Mouse (Mus musculus) layer of hippocampus, postnatal 25 days (tissue): ENCODE data around the gene Kcnab1. TPM values are rescaled to one million over a fixed set of nuclear protein-coding genes. Genes with fewer than 3 reads are reported as not detected.

ENCODE experiments used
- DNase-seq, 2 experiments: peaks; one replicate each; pipeline ENCODE4 v3.0.0; 2022; ENCODE audit warnings: mixed read lengths in 2 of 2, low spot score in 1 of 2; ENCODE audit errors: extremely low spot score in 1 of 2
- total RNA-seq, 2 experiments: library from RNA; stranded (reverse); gene quantifications; 2 replicates each; pipeline ENCODE4 v1.2.3; 2021

The Kcnab1 gene
- total RNA-seq, 2 experiments from 2014 or later = 160 to 161 TPM

DNA sequence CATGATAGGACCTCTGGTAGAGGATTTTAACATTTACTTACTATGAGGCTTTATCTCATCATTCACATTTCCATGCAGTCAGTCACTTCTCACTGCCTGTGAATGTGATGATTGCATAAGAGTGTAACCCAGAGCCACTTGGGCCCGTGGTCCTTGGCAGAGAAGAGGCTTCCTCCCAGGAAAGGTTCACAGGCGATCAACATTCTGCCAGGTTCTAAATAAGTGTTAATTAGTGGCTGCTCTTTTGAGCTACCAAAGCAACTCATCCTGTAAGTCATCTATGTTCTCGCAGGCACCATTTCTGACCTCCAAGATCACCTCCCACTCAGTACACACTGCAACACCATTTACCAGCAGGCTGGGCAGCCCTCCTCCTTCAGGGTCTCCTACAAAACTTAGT is 192.3 kb downstream of the Kcnab1 start:
- no peak for DNase-seq

GRCm38 (mm10) chr3:65302559-65302958 is 193.4 kb downstream of the Kcnab1 start:
- DNase-seq = no peak

- DNase-seq = no peak
These were observed 206.7 kb downstream of the Kcnab1 start for GRCm38 (mm10) chr3:65315837-65316236.

- no peak for DNase-seq
These were observed 207.6 kb downstream of the Kcnab1 start for GRCm38 (mm10) chr3:65316738-65317137.

GRCm38 (mm10) chr3:65317876-65318537 is 208.8 kb downstream of the Kcnab1 start:
- peak in 1 of 2 experiments; percentile 54 for DNase-seq

DNA sequence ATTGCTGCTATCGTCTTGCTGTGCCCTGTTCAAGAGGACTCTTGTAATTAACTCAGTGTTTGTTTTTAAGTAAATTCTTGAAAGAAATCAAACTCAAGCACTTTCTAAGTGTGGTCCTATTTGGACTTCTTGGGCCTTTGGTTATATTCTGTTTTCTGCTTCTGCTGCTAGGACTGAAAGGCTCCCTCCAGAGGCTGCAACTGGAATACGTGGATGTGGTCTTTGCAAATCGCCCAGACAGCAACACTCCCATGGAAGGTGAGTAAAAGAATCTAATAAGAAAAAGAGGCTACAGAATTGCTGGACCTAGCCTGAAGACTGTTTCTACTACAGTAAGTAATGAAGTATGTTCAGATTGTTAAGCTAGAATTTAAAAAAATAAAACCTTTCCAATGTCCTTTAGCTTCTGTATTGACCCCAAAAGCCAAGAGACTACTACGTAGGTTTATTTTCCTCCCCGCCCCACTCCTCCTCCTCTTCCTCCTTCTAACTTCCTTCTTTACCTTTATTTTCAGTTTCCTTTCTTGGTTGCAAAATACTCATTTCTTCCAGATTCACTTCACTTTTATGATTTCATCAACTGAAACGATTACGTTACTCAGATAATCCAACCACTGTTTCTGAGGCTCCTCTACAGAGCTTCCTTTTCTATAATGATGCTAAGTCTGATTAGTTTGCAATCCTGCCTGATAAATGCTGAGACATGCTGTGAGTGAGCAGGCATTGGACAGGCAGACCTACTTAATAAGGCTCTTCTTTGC is 210.2 kb downstream of the Kcnab1 start:
- peak in 1 of 2 experiments; percentile 32 for DNase-seq

- DNase-seq = no peak
These were observed 211.8 kb downstream of the Kcnab1 start for GRCm38 (mm10) chr3:65320990-65321389.

- peak in 1 of 2 experiments; percentile 52 for DNase-seq
These were observed 213.0 kb downstream of the Kcnab1 start for GRCm38 (mm10) chr3:65321981-65322779.

DNA sequence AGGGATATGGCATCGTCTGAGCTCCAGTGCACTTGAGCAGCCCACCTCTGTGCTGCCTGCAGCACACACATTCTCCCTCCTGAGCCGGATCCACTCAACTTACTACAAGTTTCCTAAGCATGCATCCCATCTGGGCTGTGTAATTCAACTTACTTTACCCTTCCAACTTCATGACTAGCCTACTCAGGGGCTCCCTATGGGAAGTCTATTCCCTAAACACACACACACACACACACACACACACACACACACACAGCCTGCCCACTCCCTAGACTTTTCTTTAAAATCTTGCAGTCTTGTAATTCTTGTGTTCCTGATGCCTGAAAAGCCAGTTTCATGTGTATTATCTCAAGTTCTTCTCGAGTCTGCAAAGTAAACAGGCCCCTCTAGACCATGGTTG is 216.1 kb downstream of the Kcnab1 start:
- no peak for DNase-seq

GRCm38 (mm10) chr3:65328814-65329213 is 219.6 kb downstream of the Kcnab1 start:
- no peak for DNase-seq

- no peak for DNase-seq
These were observed 228.8 kb downstream of the Kcnab1 start for GRCm38 (mm10) chr3:65337835-65338464.

- DNase-seq = no peak
These were observed 231.2 kb downstream of the Kcnab1 start for GRCm38 (mm10) chr3:65340173-65340951.

GRCm38 (mm10) chr3:65346176-65346575 is 237.0 kb downstream of the Kcnab1 start:
- DNase-seq = no peak

DNA sequence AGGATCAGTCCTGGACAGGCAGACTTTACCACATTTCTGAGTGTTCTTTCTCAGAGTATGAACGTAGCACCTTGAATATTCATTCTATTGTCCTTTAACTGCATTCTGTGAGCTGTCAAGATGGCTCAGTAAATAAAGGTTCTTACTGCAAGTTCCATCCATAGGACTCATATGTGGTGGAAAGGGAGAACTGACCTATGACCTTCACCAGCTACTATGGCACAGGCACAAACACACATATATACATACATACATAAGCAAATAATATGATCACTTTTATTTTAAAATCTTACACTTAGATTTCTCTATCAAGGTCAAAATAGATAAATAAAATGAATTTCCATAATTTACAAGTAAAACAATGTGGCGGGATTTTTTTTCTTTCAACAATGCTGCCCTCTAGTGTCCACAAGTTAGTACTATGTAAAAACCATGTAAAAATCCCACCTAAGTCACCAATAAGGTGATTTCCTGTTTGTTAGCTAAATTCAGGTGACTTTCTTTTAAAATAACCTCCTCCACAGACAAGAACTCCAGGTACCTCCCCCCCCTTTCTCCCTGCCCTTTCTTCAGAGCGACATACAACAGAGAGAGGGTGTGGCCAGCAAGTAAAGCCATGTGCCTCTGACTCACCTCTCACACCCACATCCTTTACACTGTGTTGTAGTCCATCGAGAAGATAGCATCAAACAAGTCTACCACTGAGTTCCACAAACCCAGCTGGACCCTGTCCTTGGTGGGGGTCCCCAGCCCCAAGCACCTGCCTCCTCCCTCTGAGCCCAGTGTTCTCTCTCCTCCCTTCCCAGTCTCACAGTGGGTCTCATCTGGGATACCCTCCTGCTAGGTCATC is 243.3 kb downstream of the Kcnab1 start:
- DNase-seq = no peak

DNA sequence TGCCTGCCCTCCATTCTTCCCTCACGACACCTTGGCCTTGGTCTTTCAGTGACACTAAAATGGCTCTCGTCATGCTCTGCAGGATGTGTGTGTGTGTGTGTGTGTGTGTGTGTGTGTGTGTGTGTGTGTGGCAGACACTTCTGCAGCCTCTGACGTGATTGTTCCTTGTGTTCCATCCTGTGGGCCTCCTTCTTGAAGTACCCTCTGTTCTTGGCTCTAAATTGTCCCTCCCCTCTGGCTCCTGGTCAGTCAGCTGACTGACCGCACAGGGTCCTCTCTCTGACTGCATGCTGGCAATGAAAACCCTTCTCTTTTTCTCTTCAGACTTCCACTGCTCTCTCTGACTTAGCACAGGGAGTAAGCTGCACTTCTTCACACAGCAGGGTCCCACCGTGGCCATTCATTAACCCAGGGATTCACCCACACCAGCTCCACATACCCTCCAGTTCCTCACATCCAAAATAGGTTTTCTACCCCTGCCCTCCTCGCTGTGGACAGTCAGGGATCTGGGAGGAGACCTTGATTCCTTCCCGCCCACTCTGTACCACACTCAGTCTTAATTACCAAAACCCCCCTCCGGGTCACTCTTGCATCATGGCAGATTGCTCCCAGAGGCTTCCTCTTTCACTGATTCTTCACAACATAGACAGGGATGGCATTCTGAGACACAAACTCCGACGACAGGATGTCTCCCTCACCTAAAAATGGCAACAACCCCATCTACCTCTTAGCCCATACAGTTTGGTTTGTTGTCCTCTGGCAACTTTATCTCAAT is 244.3 kb downstream of the Kcnab1 start:
- DNase-seq = no peak

DNA sequence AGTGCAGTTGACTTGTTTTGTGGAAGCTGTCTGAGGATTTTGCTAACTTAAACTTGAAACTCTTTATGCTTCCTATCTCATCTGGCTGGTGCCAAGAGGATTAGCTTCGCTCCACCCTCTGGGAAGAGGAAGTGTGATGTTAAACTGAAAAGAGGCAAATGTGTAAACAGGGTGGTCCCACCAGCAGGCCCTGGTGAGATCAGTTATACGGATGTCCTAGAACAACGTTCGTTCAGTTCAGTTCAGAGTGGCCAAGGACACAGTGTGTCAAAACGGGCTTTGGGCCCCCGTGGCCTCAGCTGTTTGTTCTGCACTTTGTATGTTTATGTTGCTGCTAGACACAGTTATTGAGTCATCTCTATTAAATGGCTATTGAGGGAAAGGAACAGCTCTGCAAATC is 246.3 kb downstream of the Kcnab1 start:
- DNase-seq = no peak

DNA sequence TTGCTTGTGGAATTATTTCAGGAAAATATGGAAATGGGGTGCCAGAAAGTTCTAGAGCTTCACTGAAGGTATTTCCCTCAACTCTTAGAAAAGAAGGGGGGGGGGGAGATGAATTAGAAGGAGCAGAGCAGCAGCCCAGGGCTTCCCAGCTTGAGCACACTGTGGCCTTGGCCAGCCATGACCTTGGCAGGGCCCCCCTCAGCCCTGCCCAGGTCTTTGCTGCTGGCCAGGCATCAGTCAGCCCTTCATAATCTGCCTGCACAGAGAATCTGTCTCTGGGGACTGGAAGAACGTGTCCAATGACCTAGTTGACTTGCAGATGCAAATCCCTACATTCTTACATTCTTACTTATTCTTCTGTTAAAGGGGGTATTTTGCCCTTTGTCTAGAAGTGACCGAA is 249.1 kb downstream of the Kcnab1 start:
- no peak for DNase-seq

DNA sequence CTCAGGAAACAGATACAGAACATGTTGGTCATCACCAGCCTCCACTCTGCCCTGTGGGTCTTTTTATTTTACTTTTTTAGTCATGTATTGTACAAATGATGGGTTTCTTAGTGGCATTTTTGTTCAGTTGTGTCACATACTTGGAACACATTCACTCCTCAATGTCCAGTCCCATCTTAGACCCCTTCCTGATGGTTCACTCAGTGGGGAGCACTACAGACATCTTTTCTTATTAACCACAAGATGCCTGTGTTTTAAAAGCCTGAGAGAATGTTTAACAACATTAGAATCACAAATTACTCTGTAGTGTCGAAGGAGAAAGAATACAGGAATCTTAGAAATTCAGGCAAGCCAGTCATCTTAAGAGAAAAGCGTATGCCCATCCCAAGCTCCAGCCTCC is 249.7 kb downstream of the Kcnab1 start:
- no peak for DNase-seq
